Mouse (Mus musculus): ENCODE data around the gene Coro1b. TPM values are rescaled to one million over a fixed set of nuclear protein-coding genes. Genes with fewer than 3 reads are reported as not detected.

The Coro1b gene
- polyA plus RNA-seq, 1 experiment from 2014 or later, result 74.8 TPM

- Histone ChIP-seq H3K4me1 (ENCODE audit: control insufficient read depth, low read depth, low read length) (peaks cover 21% of the 10 kb centered on the region), H3K4me2 (ENCODE audit: low read depth, low read length) (no peak overlapping the region), H3K36me3 (ENCODE audit: control insufficient read depth, insufficient read depth) (no peaks in the 10 kb centered on the region), H3K9me3 (replicated peaks; ENCODE audit: control insufficient read depth, low read length) (no peaks in the 10 kb centered on the region; the same call in 1 of the 2 replicates), H3K4me3 (ENCODE audit: low read depth, low read length) (no peak overlapping the region), H3K27ac (ENCODE audit: low read length) (peak overlapping the region; percentile 43), H3K9ac (ENCODE audit: low read depth, low read length) (no peak overlapping the region), H3K27me3 (ENCODE audit: control insufficient read depth, insufficient read depth, low read depth, low read length) (no peaks in the 10 kb centered on the region)
- WGBS (ENCODE audit: insufficient replicate concordance), result 62% methylated on average over 16 of the region's 16 CpGs
- ATAC-seq (ENCODE audit: low read depth), result no peak
These were observed 3.6 kb upstream of the Coro1b start for GRCm38 (mm10) chr19:4144550-4145498.

GRCm38 (mm10) chr19:4145936-4146335 is 2.5 kb upstream of the Coro1b start:
- Histone ChIP-seq H3K4me1 (ENCODE audit: control insufficient read depth, low read depth, low read length) (peaks cover 21% of the 10 kb centered on the region), H3K4me2 (ENCODE audit: low read depth, low read length) (no peak overlapping the region), H3K9ac (ENCODE audit: low read depth, low read length) (no peak overlapping the region), H3K27ac (ENCODE audit: low read length) (no peak overlapping the region), H3K4me3 (ENCODE audit: low read depth, low read length) (no peak overlapping the region), H3K27me3 (ENCODE audit: control insufficient read depth, insufficient read depth, low read depth, low read length) (no peaks in the 10 kb centered on the region), H3K9me3 (replicated peaks; ENCODE audit: control insufficient read depth, low read length) (no peaks in the 10 kb centered on the region; the same call in 1 of the 2 replicates), H3K36me3 (ENCODE audit: control insufficient read depth, insufficient read depth) (no peaks in the 10 kb centered on the region)
- WGBS (ENCODE audit: insufficient replicate concordance), result 83% methylated on average over 5 of the region's 5 CpGs
- ATAC-seq (ENCODE audit: low read depth), result no peak

GRCm38 (mm10) chr19:4146366-4147021 is 1.9 kb upstream of the Coro1b start:
- no peak overlapping the region for H3K4me2 ChIP-seq (ENCODE audit: low read depth, low read length)
- H3K4me1 ChIP-seq (ENCODE audit: control insufficient read depth, low read depth, low read length), result peaks cover 21% of the 10 kb centered on the region
- no peaks in the 10 kb centered on the region for H3K36me3 ChIP-seq (ENCODE audit: control insufficient read depth, insufficient read depth)
- 63% methylated on average over 12 of the region's 12 CpGs for WGBS (ENCODE audit: insufficient replicate concordance)
- H3K27me3 ChIP-seq (ENCODE audit: control insufficient read depth, insufficient read depth, low read depth, low read length), result no peaks in the 10 kb centered on the region
- no peak overlapping the region for H3K9ac ChIP-seq (ENCODE audit: low read depth, low read length)
- no peak for ATAC-seq (ENCODE audit: low read depth)
- H3K27ac ChIP-seq (ENCODE audit: low read length), result no peak overlapping the region; the same call in 1 of the 2 replicates
- H3K4me3 ChIP-seq (ENCODE audit: low read depth, low read length), result no peak overlapping the region
- H3K9me3 ChIP-seq (replicated peaks; ENCODE audit: control insufficient read depth, low read length), result no peaks in the 10 kb centered on the region; the same call in 1 of the 2 replicates

GRCm38 (mm10) chr19:4147022-4147405 is 1.4 kb upstream of the Coro1b start:
- no peak for ATAC-seq (ENCODE audit: low read depth)
- H3K27me3 ChIP-seq (ENCODE audit: control insufficient read depth, insufficient read depth, low read depth, low read length), result no peaks in the 10 kb centered on the region
- H3K27ac ChIP-seq (ENCODE audit: low read length), result no peak overlapping the region
- no peaks in the 10 kb centered on the region for H3K36me3 ChIP-seq (ENCODE audit: control insufficient read depth, insufficient read depth)
- H3K9ac ChIP-seq (ENCODE audit: low read depth, low read length), result no peak overlapping the region
- H3K9me3 ChIP-seq (replicated peaks; ENCODE audit: control insufficient read depth, low read length), result no peaks in the 10 kb centered on the region; the same call in 1 of the 2 replicates
- no peak overlapping the region for H3K4me2 ChIP-seq (ENCODE audit: low read depth, low read length)
- 49% methylated on average over 3 of the region's 3 CpGs for WGBS (ENCODE audit: insufficient replicate concordance)
- H3K4me3 ChIP-seq (ENCODE audit: low read depth, low read length), result no peak overlapping the region
- peaks cover 21% of the 10 kb centered on the region for H3K4me1 ChIP-seq (ENCODE audit: control insufficient read depth, low read depth, low read length)

DNA sequence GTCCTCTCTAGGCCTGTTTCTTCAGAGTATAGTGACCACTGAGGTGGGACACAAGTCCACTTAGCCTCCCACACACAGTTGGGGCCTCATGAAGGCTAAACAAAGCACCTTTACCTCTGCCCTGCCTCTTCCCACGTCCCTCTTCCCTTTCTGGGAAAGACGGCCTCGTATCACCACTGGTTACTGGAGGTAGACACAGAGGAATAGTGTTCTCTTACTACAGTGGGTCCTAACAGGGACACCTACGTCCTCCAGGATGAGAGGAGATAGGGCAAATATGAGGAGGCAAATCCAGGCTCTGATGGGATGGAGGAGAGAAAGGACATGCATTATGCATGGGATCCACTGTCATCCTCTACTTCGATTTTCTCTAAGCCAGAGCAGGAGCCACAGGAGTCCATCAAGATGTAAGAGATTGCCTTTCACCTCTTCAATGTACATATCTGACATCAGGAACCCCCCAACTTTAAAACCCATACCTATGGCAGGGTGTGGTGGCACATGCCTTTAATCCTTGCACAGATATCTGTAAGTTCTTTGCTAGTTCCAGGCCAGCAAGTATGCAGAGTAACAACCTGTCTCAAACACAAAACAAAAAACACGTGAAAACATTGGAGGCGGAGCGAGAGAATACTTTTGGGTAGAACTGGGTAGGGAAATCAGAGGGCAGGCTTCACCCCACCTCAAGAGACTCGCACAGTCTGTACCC is 483 bp upstream of the Coro1b start:
- H3K27me3 ChIP-seq (ENCODE audit: control insufficient read depth, insufficient read depth, low read depth, low read length), result no peaks in the 10 kb centered on the region
- H3K36me3 ChIP-seq (ENCODE audit: control insufficient read depth, insufficient read depth), result no peaks in the 10 kb centered on the region
- H3K4me3 ChIP-seq (ENCODE audit: low read depth, low read length), result peak overlapping the region; percentile 88
- H3K4me1 ChIP-seq (ENCODE audit: control insufficient read depth, low read depth, low read length), result peaks cover 21% of the 10 kb centered on the region
- WGBS (ENCODE audit: insufficient replicate concordance), result 36% methylated on average over 9 of the region's 9 CpGs
- H3K9me3 ChIP-seq (replicated peaks; ENCODE audit: control insufficient read depth, low read length), result no peaks in the 10 kb centered on the region; the same call in 1 of the 2 replicates
- peak overlapping the region; percentile 35; the same call in 1 of the 2 replicates for H3K27ac ChIP-seq (ENCODE audit: low read length)
- peak overlapping the region; percentile 75 for H3K4me2 ChIP-seq (ENCODE audit: low read depth, low read length)
- ATAC-seq (ENCODE audit: low read depth), result no peak
- H3K9ac ChIP-seq (ENCODE audit: low read depth, low read length), result peak overlapping the region; percentile 92

GRCm38 (mm10) chr19:4148819-4149218 is 400 bp downstream of the Coro1b start:
- ATAC-seq (ENCODE audit: low read depth), result peak; percentile 14
- under 1% methylated on average over 8 of the region's 8 CpGs for WGBS (ENCODE audit: insufficient replicate concordance)
- Histone ChIP-seq H3K9me3 (replicated peaks; ENCODE audit: control insufficient read depth, low read length) (no peaks in the 10 kb centered on the region; the same call in 1 of the 2 replicates), H3K9ac (ENCODE audit: low read depth, low read length) (peak overlapping the region; percentile 92), H3K27ac (ENCODE audit: low read length) (peak overlapping the region; percentile 82), H3K4me1 (ENCODE audit: control insufficient read depth, low read depth, low read length) (peaks cover 21% of the 10 kb centered on the region), H3K4me3 (ENCODE audit: low read depth, low read length) (peak overlapping the region; percentile 88), H3K36me3 (ENCODE audit: control insufficient read depth, insufficient read depth) (no peaks in the 10 kb centered on the region), H3K4me2 (ENCODE audit: low read depth, low read length) (peak overlapping the region; percentile 75), H3K27me3 (ENCODE audit: control insufficient read depth, insufficient read depth, low read depth, low read length) (no peaks in the 10 kb centered on the region)

DNA sequence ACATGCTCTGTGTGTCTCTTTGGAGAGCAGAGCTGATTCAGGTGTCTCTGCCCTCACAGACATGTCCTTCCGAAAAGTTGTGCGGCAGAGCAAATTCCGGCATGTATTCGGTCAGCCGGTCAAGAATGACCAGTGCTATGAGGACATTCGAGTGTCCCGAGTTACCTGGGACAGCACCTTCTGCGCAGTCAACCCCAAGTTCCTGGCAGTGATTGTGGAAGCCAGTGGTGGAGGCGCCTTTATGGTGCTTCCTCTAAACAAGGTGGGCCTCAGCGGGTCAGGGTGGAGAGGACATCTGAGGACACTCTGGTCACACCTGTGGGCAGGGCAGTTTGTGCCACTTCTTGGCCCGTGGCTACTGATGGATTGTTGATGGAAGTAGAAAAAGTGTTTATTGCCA is 864 bp downstream of the Coro1b start:
- peak overlapping the region; percentile 75 for H3K4me2 ChIP-seq (ENCODE audit: low read depth, low read length)
- no peak for ATAC-seq (ENCODE audit: low read depth)
- no peaks in the 10 kb centered on the region for H3K27me3 ChIP-seq (ENCODE audit: control insufficient read depth, insufficient read depth, low read depth, low read length)
- 68% methylated on average over 11 of the region's 11 CpGs for WGBS (ENCODE audit: insufficient replicate concordance)
- peak overlapping the region; percentile 88 for H3K4me3 ChIP-seq (ENCODE audit: low read depth, low read length)
- no peaks in the 10 kb centered on the region; the same call in 1 of the 2 replicates for H3K9me3 ChIP-seq (replicated peaks; ENCODE audit: control insufficient read depth, low read length)
- H3K27ac ChIP-seq (ENCODE audit: low read length), result no peak overlapping the region
- H3K36me3 ChIP-seq (ENCODE audit: control insufficient read depth, insufficient read depth), result no peaks in the 10 kb centered on the region
- peak overlapping the region; percentile 92 for H3K9ac ChIP-seq (ENCODE audit: low read depth, low read length)
- H3K4me1 ChIP-seq (ENCODE audit: control insufficient read depth, low read depth, low read length), result peaks cover 23% of the 10 kb centered on the region

DNA sequence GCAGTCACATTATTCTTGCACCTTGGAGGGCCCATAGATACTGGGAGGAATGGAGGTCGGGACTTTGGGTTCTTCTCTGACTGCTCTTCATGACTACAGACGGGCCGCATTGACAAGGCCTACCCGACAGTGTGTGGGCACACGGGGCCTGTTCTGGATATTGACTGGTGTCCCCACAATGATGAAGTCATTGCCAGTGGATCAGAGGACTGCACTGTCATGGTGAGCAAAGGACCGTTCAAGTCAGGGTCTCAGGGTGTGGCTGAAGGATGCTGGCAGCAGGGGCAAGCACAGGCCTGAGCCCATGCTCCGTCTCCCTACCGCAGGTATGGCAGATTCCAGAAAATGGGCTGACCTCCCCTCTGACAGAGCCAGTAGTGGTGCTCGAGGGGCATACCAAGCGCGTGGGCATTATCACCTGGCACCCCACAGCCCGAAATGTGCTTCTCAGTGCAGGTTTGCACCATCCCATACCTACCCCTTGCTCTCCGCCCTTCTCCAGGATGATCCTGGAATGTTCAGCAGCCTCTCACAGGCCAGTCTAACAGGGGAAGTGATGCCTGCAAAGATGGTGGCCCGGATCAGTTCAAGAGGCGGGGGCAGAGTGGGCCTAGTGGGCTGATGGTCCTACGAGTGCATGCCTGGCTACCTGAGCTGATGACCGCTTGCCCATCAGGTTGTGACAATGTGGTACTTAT is 1.5 kb downstream of the Coro1b start:
- Histone ChIP-seq H3K4me3 (ENCODE audit: low read depth, low read length) (no peak overlapping the region), H3K27me3 (ENCODE audit: control insufficient read depth, insufficient read depth, low read depth, low read length) (no peaks in the 10 kb centered on the region), H3K27ac (ENCODE audit: low read length) (no peak overlapping the region), H3K9ac (ENCODE audit: low read depth, low read length) (no peak overlapping the region), H3K36me3 (ENCODE audit: control insufficient read depth, insufficient read depth) (no peaks in the 10 kb centered on the region), H3K4me1 (ENCODE audit: control insufficient read depth, low read depth, low read length) (peaks cover 29% of the 10 kb centered on the region), H3K9me3 (replicated peaks; ENCODE audit: control insufficient read depth, low read length) (no peaks in the 10 kb centered on the region; the same call in 1 of the 2 replicates), H3K4me2 (ENCODE audit: low read depth, low read length) (0 out of 2 replicates have a peak overlapping the region, but pooled peaks have one; percentile 75)
- ATAC-seq (ENCODE audit: low read depth), result no peak
- 83% methylated on average over 17 of the region's 17 CpGs for WGBS (ENCODE audit: insufficient replicate concordance)
